Mouse (Mus musculus) cortical plate, adult 2 months (tissue): ENCODE results near the gene Tex21.

ENCODE experiments used
- CTCF ChIP-seq: fragments of 200-500 bp; IDR thresholded peaks from 2 replicates; pipeline ENCODE4 v1.5.1; 2011; ENCODE audit warnings: mild to moderate bottlenecking, control low read depth, low read length; ENCODE audit not compliant: insufficient read depth; ENCODE audit errors: extremely low read depth
- POLR2A ChIP-seq: fragments of 200-500 bp; IDR thresholded peaks from 2 replicates; pipeline ENCODE4 v1.6.1; 2011; ENCODE audit warnings: mild to moderate bottlenecking, low read length, control low read depth; ENCODE audit not compliant: insufficient read depth; ENCODE audit errors: extremely low read depth

DNA sequence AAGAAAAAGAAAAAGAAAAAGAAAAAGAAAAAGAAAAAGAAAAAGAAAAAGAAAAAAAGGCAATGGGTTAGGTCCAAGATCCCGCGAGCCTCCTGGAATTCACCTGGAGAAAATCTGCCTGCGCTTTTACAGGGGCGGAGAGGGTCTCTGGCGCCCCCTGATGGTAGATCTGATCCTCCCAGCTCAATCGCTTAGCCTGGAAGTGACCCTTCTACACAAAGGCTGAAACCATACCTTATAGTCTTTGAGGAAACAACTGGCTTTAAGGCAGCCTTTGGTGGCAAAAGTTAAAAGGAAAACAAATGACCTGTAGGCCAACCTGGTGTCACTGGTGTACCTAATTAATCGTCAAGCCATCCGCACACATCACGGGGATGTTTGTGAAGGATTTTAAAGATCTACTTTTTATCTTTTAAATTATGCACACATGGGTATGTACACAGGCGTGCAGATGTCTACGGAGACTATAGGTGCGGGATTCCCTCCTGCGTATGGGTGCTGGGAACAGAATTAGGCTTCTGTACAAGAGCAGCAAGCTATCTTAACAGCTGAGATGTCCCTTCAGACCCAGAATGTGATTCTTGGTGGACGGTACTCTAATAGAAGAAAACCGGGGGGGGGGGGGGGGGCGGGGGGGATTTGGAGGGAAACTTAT, 68.6 kb downstream of the Tex21 start:
- peak; percentile 57 for TF ChIP-seq CTCF
- TF ChIP-seq POLR2A, result no peak
